Mouse (Mus musculus) G1E (cell line): ENCODE data around the gene Eftud2. TPM values are rescaled to one million over a fixed set of nuclear protein-coding genes. Genes with fewer than 3 reads are reported as not detected.

Source experiments
- ATAC-seq: 2 replicates; pipeline ENCODE4 v1.8.0; 2016; ENCODE audit warnings: mild to moderate bottlenecking; ENCODE audit not compliant: insufficient number of reproducible peaks, poor library complexity, low FRiP score, severe bottlenecking; ENCODE audit errors: extremely low read depth
- DNase-seq: peaks from one replicate; pipeline ENCODE4 v3.0.0; 2012; ENCODE audit warnings: low spot score
- H3K27me3 ChIP-seq: 2 replicates; pipeline ENCODE4 v1.6.1; 2012; ENCODE audit warnings: mild to moderate bottlenecking, low read length, inconsistent platforms; ENCODE audit not compliant: insufficient read depth
- H3K36me3 ChIP-seq: replicated peaks from 2 replicates; pipeline ENCODE3; 2012; ENCODE audit warnings: mild to moderate bottlenecking, inconsistent platforms
- H3K4me1 ChIP-seq: 2 replicates; pipeline ENCODE4 v1.6.1; 2012; ENCODE audit warnings: low read depth, low read length, inconsistent platforms, mixed read lengths; ENCODE audit not compliant: insufficient read depth
- H3K4me3 ChIP-seq: 2 replicates; pipeline ENCODE4 v1.5.1; 2012; ENCODE audit warnings: low read depth, mild to moderate bottlenecking, inconsistent platforms, low read length, moderate library complexity, mixed read lengths
- H3K9me3 ChIP-seq: replicated peaks from 2 replicates; pipeline ENCODE4 v1.6.1; 2012; ENCODE audit warnings: inconsistent platforms
- CTCF ChIP-seq: IDR thresholded peaks from 2 replicates; pipeline ENCODE4 v1.5.1; 2012; ENCODE audit warnings: low read depth, low read length, inconsistent platforms, mixed read lengths
- GATA1 ChIP-seq: IDR thresholded peaks from 2 replicates; pipeline ENCODE4 v1.6.1; 2012; ENCODE audit warnings: borderline replicate concordance, low read length, inconsistent platforms, mixed read lengths
- GATA2 ChIP-seq: IDR thresholded peaks from 2 replicates; pipeline ENCODE4 v1.6.1; 2012; ENCODE audit warnings: low read depth, low read length, inconsistent platforms, borderline replicate concordance
- POLR2AphosphoS5 ChIP-seq: IDR thresholded peaks from 2 replicates; pipeline ENCODE4 v1.6.1; 2012; ENCODE audit warnings: low read depth, low read length, inconsistent platforms; ENCODE audit not compliant: insufficient replicate concordance
- TAL1 ChIP-seq: conservative IDR thresholded peaks from 2 replicates; pipeline ENCODE4 v1.6.1; 2012; ENCODE audit warnings: low read depth, low read length, inconsistent platforms, mixed read lengths
- polyA plus RNA-seq: library from polyadenylated mRNA; stranded (reverse); fragments of >175 nt; gene quantifications from 2 replicates; pipeline ENCODE4 v1.2.3, GENCODE M21; 2012
- total RNA-seq, 2 experiments: library from RNA; stranded (forward) in 1 of 2; stranded (reverse) in 1 of 2; fragments of 200-1000 nt in 1 of 2; fragments of >200 nt in 1 of 2; fragmentation: Nextera tagmentation in 1 of 2; gene quantifications; 2 replicates each; pipeline ENCODE4 v1.2.3; 2014 to 2017

Eftud2 gene
- total and polyA plus RNA-seq, 3 experiments, result 109 to 335 (median 171) TPM

GRCm38 (mm10) chr11:102818121-102819020 lies 62.4 kb downstream of the Eftud2 start:
- Histone ChIP-seq H3K4me3 (no peak overlapping the region), H3K4me1 (no peaks in the 10 kb centered on the region), H3K36me3 (no peaks in the 10 kb centered on the region), H3K27me3 (peaks cover 35% of the 10 kb centered on the region), H3K9me3 (peaks cover 7% of the 10 kb centered on the region)
- DNase-seq (no peak), ATAC-seq (no peak)
- no peak for TF ChIP-seq GATA1
- TF ChIP-seq POLR2AphosphoS5, result no peak
- TF ChIP-seq GATA2, result no peak
- TF ChIP-seq CTCF, result no peak
- no peak for TF ChIP-seq TAL1

GRCm38 (mm10) chr11:102814881-102815280 lies 65.9 kb downstream of the Eftud2 start:
- Histone ChIP-seq H3K4me1 (no peaks in the 10 kb centered on the region), H3K27me3 (peaks cover 37% of the 10 kb centered on the region), H3K9me3 (peaks cover 7% of the 10 kb centered on the region), H3K36me3 (no peaks in the 10 kb centered on the region), H3K4me3 (no peak overlapping the region)
- DNase-seq (no peak), ATAC-seq (no peak)
- TF ChIP-seq GATA2 (no peak), TAL1 (no peak), CTCF (no peak), GATA1 (no peak), POLR2AphosphoS5 (no peak)

GRCm38 (mm10) chr11:102810721-102811485 lies 69.9 kb downstream of the Eftud2 start:
- H3K4me3 ChIP-seq, result no peak overlapping the region
- H3K9me3 ChIP-seq, result no peaks in the 10 kb centered on the region
- ATAC-seq (no peak), DNase-seq (no peak)
- no peaks in the 10 kb centered on the region for H3K36me3 ChIP-seq
- peaks cover 27% of the 10 kb centered on the region for H3K27me3 ChIP-seq
- H3K4me1 ChIP-seq, result no peaks in the 10 kb centered on the region
- TF ChIP-seq GATA2 (no peak), GATA1 (no peak), TAL1 (no peak), POLR2AphosphoS5 (no peak), CTCF (no peak)

- no peak for ATAC-seq
- Histone ChIP-seq H3K9me3 (no peaks in the 10 kb centered on the region), H3K4me1 (no peaks in the 10 kb centered on the region), H3K36me3 (no peaks in the 10 kb centered on the region), H3K4me3 (no peak overlapping the region), H3K27me3 (peaks cover 40% of the 10 kb centered on the region)
- DNase-seq, result no peak
- no peak for TF ChIP-seq GATA2
- TF ChIP-seq POLR2AphosphoS5, result no peak
- no peak for TF ChIP-seq CTCF
- no peak for TF ChIP-seq TAL1
- no peak for TF ChIP-seq GATA1
These were observed 72.5 kb downstream of the Eftud2 start for GRCm38 (mm10) chr11:102808246-102808645.

- Histone ChIP-seq H3K4me1 (no peaks in the 10 kb centered on the region), H3K9me3 (no peaks in the 10 kb centered on the region), H3K27me3 (peaks cover 43% of the 10 kb centered on the region), H3K4me3 (no peak overlapping the region), H3K36me3 (no peaks in the 10 kb centered on the region)
- TF ChIP-seq GATA1 (no peak), POLR2AphosphoS5 (no peak), GATA2 (no peak), TAL1 (no peak), CTCF (no peak)
- DNase-seq (no peak), ATAC-seq (no peak)
These were observed 77.3 kb downstream of the Eftud2 start for GRCm38 (mm10) chr11:102803453-102803852.

- Histone ChIP-seq H3K9me3 (no peaks in the 10 kb centered on the region), H3K4me1 (peaks cover 3% of the 10 kb centered on the region; the same call in 1 of the 2 replicates), H3K36me3 (no peaks in the 10 kb centered on the region), H3K27me3 (peaks cover 30% of the 10 kb centered on the region), H3K4me3 (no peak overlapping the region)
- no peak for ATAC-seq
- TF ChIP-seq GATA2 (no peak), POLR2AphosphoS5 (no peak), CTCF (no peak), TAL1 (no peak)
- DNase-seq, result no peak
These were observed 86.6 kb downstream of the Eftud2 start for GRCm38 (mm10) chr11:102794157-102794556.
